Mouse (Mus musculus) left cerebral cortex, adult 2 months (tissue): Measurements from ENCODE around the gene 5730596B20Rik. TPM values are rescaled to one million over a fixed set of nuclear protein-coding genes. Genes with fewer than 3 reads are reported as not detected.

Experiments
- DNase-seq, 2 experiments: peaks; one replicate each; pipeline ENCODE4 v3.0.0; 2021 to 2022; ENCODE audit warnings: low spot score in 2 of 2, mixed read lengths in 1 of 2; ENCODE audit errors: extremely low spot score in 1 of 2
- H3K27ac ChIP-seq: fragments of 200-600 bp; 2 replicates; pipeline ENCODE4 v1.8.1; 2022
- H3K4me3 ChIP-seq: fragments of 200-600 bp; 2 replicates; pipeline ENCODE4 v1.8.1; 2022
- CTCF ChIP-seq: fragments of 200-600 bp; IDR thresholded peaks from 2 replicates; pipeline ENCODE4 v1.8.1; 2022; ENCODE audit warnings: antibody characterized with exemption, mild to moderate bottlenecking, moderate library complexity
- intact Hi-C: fragments of 180-260 bp; cut with DNase I; formaldehyde crosslinking; loops from one replicate; pipeline ENCODE4 v1.15.1; 2025
- microRNA-seq, 2 experiments: library from miRNA; unstranded; fragments of <30 nt; microRNA quantifications; one replicate each; pipeline ENCODE4 v1.2.0; 2021
- total RNA-seq, 2 experiments: library from RNA; stranded (reverse); gene quantifications; 2 replicates each; pipeline ENCODE4 v1.2.3; 2021

The 5730596B20Rik gene
- total RNA-seq, 2 experiments from 2014 or later: not detected

DNA sequence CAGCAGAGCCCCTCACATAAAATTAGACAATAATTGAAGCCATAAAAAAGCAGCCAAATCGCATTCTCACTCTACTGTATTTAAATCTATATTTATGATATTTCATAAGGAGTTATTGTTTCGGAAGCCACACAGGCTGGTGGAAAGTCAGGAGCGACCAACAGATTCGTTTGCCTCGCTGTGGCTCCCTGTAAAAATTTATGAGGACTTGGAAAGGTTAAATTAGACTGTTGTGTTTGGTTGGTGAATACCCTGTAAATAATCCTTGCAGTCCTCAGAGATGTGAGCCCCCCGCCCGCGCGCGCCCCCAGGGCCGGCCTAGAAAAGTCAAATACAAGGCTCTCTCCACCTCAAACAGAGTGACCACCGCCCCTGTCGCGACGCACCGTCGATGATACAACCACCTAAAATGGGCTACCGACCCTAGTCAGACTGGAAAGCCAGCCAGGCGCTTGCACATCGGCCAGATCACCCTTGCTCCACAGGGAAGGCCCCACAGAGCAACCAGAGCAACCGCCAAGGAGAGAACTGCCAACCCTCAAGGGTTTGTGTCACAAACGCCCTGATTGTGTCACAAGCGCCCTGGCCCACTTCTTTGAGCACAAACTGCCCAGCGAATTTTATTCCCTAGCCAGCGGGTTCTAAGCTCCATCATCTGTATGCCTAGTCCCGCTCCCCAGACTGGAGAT is 49.4 kb downstream of the 5730596B20Rik start:
- no peak for TF ChIP-seq CTCF
- intact Hi-C loops: loop anchor here (10.0 kb wide), 1 partner anchor 842 kb away; no protein-coding TSS in a partner anchor

GRCm38 (mm10) chr6:52227470-52228222 is 50.3 kb downstream of the 5730596B20Rik start:
- intact Hi-C loops: loop anchor here (10.0 kb wide), 1 partner anchor 843 kb away; no protein-coding TSS in a partner anchor
- no peak for DNase-seq
- Histone ChIP-seq H3K4me3 (no peak overlapping the region), H3K27ac (no peak overlapping the region)
- no peak for TF ChIP-seq CTCF

More for the DNA sequence above, 49.4 kb downstream of the 5730596B20Rik start:
- DNase-seq: no peak
- no peak overlapping the region for H3K27ac ChIP-seq
- no peak overlapping the region for H3K4me3 ChIP-seq

GRCm38 (mm10) chr6:52228475-52229465 is 51.5 kb downstream of the 5730596B20Rik start:
- Histone ChIP-seq H3K27ac (no peak overlapping the region), H3K4me3 (no peak overlapping the region)
- no peak for DNase-seq
- intact Hi-C loops: loop anchor here (10.0 kb wide), 1 partner anchor 844 kb away; no protein-coding TSS in a partner anchor
- TF ChIP-seq CTCF: no peak

- no peak overlapping the region for H3K27ac ChIP-seq
- H3K4me3 ChIP-seq: no peak overlapping the region
- TF ChIP-seq CTCF: no peak
- DNase-seq: no peak
- intact Hi-C loops: loop anchor here (10.0 kb wide), 1 partner anchor 845 kb away; no protein-coding TSS in a partner anchor
Measured at GRCm38 (mm10) chr6:52229558-52230416, 52.5 kb downstream of the 5730596B20Rik start.

Small RNA genes within 50 kb of the gene (microRNA-seq; reads per million reads assigned to microRNA genes)
- gene Mir196b: 1.2 to 2.6 reads per million in 2 experiments

Other genes starting within 250 kb of the 5730596B20Rik start
- gene Skap2, start 164.9 kb upstream of the 5730596B20Rik start, total RNA-seq: 10 to 100 TPM in 1 of 2 experiments, 1 to 10 TPM in 1; 8.9 to 10.5 TPM
- not detected for gene Hoxa1, start 19.2 kb upstream of the 5730596B20Rik start, total RNA-seq
- gene Hoxa2, start 12.7 kb upstream of the 5730596B20Rik start, total RNA-seq: not detected
- gene Hoxa4, start 14.3 kb downstream of the 5730596B20Rik start, total RNA-seq: not detected
- not detected for gene Hoxa5, start 27.1 kb downstream of the 5730596B20Rik start, total RNA-seq
- gene Hoxa6, start 31.2 kb downstream of the 5730596B20Rik start, total RNA-seq: not detected
- gene Hoxa3, start 35.8 kb downstream of the 5730596B20Rik start, total RNA-seq: not detected
- not detected for gene Gm28308, start 35.8 kb downstream of the 5730596B20Rik start, total RNA-seq
- gene Hoxa7, start 44.4 kb downstream of the 5730596B20Rik start, total RNA-seq: not detected
- gene Hoxa9, start 53.6 kb downstream of the 5730596B20Rik start, total RNA-seq: not detected
- gene Hoxa10, start 63.4 kb downstream of the 5730596B20Rik start, total RNA-seq: not detected
- not detected for gene Hoxa11, start 68.3 kb downstream of the 5730596B20Rik start, total RNA-seq
- gene Hoxa13, start 83.4 kb downstream of the 5730596B20Rik start, total RNA-seq: not detected
- gene Evx1, start 136.0 kb downstream of the 5730596B20Rik start, total RNA-seq: not detected